Comparison of ENCODE assay signal across 10 mouse cellular contexts in the genomic region with DNA sequence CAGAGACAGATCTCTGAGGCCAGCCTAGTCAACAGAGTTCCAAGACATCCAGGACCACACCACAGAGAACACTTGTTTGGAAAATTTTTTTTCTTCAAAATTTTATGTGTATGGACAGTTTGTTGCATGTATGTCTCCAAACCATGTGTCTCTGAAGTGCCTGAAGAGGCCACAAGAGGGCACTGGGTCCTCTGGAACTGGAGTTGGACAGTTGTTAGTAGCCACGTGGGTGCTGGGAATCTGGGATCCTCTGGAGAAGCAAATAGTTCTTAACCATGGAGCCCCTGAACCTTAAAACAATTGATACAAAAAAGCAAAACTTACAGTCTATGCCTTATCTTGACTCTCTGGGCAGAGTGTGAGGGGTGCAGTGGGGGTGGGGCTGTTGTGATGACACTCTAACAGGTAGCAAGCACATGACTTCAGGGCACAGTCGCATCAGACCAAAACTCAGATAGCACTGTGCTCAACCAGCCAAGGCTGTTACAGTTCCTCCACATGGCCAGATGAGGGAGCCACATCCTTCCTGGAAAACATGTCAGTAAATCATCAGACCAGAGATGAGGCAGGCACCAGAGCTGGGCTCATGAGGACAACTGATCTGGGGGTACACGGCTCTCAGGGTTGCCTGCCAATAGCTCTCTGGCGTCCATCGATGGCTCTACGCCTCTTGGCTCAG. TPM values are rescaled to one million over a fixed set of nuclear protein-coding genes. Genes with fewer than 3 reads are reported as not detected.
DNase-seq lines count a peak whose midpoint lies in the region; ATAC-seq and TF ChIP-seq lines count a peak whose summit lies in the region.
"Had no signal": no experiment of that assay in that cellular context is flagged by ENCODE, and none has a peak within 500 bp of the region (broad histone marks: within the 10 kb centered on the region; RNA-seq: fewer than 3 reads in every experiment).

No protein-coding gene starts in this region.

- 0 out of 2 replicates have a peak, but pooled peaks cover 2% of the 10 kb centered on the region for H3K27me3 ChIP-seq in heart, postnatal 0 days (ENCODE audit: control insufficient read depth, insufficient read depth, low read length)
- no peaks in the 10 kb centered on the region for H3K27me3 ChIP-seq in midbrain, embryonic 15.5 days (replicated peaks)
- H3K27me3 ChIP-seq: hindbrain, embryonic 15.5 days had no signal

- H3K4me2 ChIP-seq in heart, postnatal 0 days (ENCODE audit: low read depth, low read length): no peak overlapping the region
- H3K4me2 ChIP-seq in midbrain, embryonic 15.5 days: no peak overlapping the region
- H3K4me2 ChIP-seq: hindbrain, embryonic 15.5 days had no signal

- no peak overlapping the region for H3K9ac ChIP-seq in heart, postnatal 0 days (replicated peaks; ENCODE audit: low read depth, low read length)
- H3K9ac ChIP-seq in midbrain, embryonic 15.5 days: no peak overlapping the region
- H3K9ac ChIP-seq: hindbrain, embryonic 15.5 days had no signal

- H3K27ac ChIP-seq in heart, postnatal 0 days (ENCODE audit: low read depth): no peak overlapping the region
- no peak overlapping the region for H3K27ac ChIP-seq in midbrain, embryonic 15.5 days
- H3K27ac ChIP-seq: hindbrain, embryonic 15.5 days had no signal

- no peaks in the 10 kb centered on the region for H3K4me1 ChIP-seq in heart, postnatal 0 days (ENCODE audit: control insufficient read depth, insufficient read depth)
- no peaks in the 10 kb centered on the region for H3K4me1 ChIP-seq in midbrain, embryonic 15.5 days
- H3K4me1 ChIP-seq: hindbrain, embryonic 15.5 days had no signal

- no peak overlapping the region for H3K4me3 ChIP-seq in heart, postnatal 0 days (ENCODE audit: low read depth, low read length)
- H3K4me3 ChIP-seq in midbrain, embryonic 15.5 days: no peak overlapping the region
- H3K4me3 ChIP-seq: hindbrain, embryonic 15.5 days had no signal

- peak; percentile 50 for TF ChIP-seq CTCF in heart, postnatal 0 days (IDR thresholded peaks at IDR 0.05; ENCODE audit: low read depth)

- H3K9me3 ChIP-seq in heart, postnatal 0 days (replicated peaks; ENCODE audit: control insufficient read depth, low read length): no peaks in the 10 kb centered on the region
- H3K9me3 ChIP-seq in midbrain, embryonic 15.5 days: 0 out of 2 replicates have a peak, but pooled peaks cover 2% of the 10 kb centered on the region
- H3K9me3 ChIP-seq: hindbrain, embryonic 15.5 days had no signal

- no peak for TF ChIP-seq EP300 in heart, postnatal 0 days (IDR thresholded peaks at IDR 0.05; ENCODE audit: low read depth)

- H3K36me3 ChIP-seq in heart, postnatal 0 days (replicated peaks; ENCODE audit: control insufficient read depth, insufficient read depth, low read length): no peaks in the 10 kb centered on the region
- H3K36me3 ChIP-seq in midbrain, embryonic 15.5 days (replicated peaks): no peaks in the 10 kb centered on the region
- H3K36me3 ChIP-seq: hindbrain, embryonic 15.5 days had no signal

- no peak for ATAC-seq in heart, postnatal 0 days (ENCODE audit: insufficient read depth, low read depth)
- no peak for ATAC-seq in midbrain, embryonic 15.5 days (replicated peaks)

- WGBS in heart, postnatal 0 days: 77% methylated on average over 6 of the region's 6 CpGs
- 88% methylated on average over 6 of the region's 6 CpGs for WGBS in midbrain, embryonic 15.5 days

- intact Hi-C loops in heart, postnatal 10 days (cut with DNase I): loop anchor here (1.0 to 5.0 kb wide), 4 partner anchors 43 to 182 kb away; no protein-coding TSS in a partner anchor

- DNase-seq in heart, postnatal 0 days (ENCODE audit: low spot score): no peak
- no peak for DNase-seq in heart, postnatal 10 days
- peak; percentile 58 for DNase-seq in retina, postnatal 1 day
- DNase-seq in retina, embryonic 14.5 days (ENCODE audit: low spot score): no peak
- peak; percentile 71 for DNase-seq in ZHBTc4 (ENCODE audit: low read depth, low spot score)
- DNase-seq in naive thymus-derived CD4-positive, alpha-beta T cell, adult 2 months (ENCODE audit: low read depth): peak; percentile 16
- no peak for DNase-seq in layer of hippocampus, postnatal 25 days (ENCODE audit: extremely low spot score in 1 of 2, low spot score in 1 of 2)

RNA-seq across cellular contexts. Expression of gene Sun5, which starts 20.4 kb away (rescaled TPM):
- not detected in 2 replicates for total RNA-seq in heart, postnatal 0 days (2014; rRNA removed; ENCODE audit: low replicate concordance)
- polyA plus RNA-seq in heart, postnatal 0 days (2015; fragmentation: Nextera tagmentation; extraction: Ambion mirVana): not detected in 2 replicates
- total RNA-seq in heart, postnatal 10 days (2021): not detected
- total RNA-seq in layer of hippocampus, postnatal 25 days (2021): not detected
- not detected in 2 replicates for polyA plus RNA-seq in midbrain, embryonic 15.5 days (2015; fragmentation: Nextera tagmentation; extraction: Ambion mirVana)
- polyA plus RNA-seq: hindbrain, embryonic 15.5 days; small intestine, adult 2 months had no signal

RNA-seq across cellular contexts. Expression of gene Bpifb2, which starts 24.4 kb away (rescaled TPM):
- not detected in 2 replicates for total RNA-seq in heart, postnatal 0 days (2014; rRNA removed; ENCODE audit: low replicate concordance)
- not detected in 2 replicates for polyA plus RNA-seq in heart, postnatal 0 days (2015; fragmentation: Nextera tagmentation; extraction: Ambion mirVana)
- total RNA-seq in heart, postnatal 10 days (2021): not detected
- not detected for total RNA-seq in layer of hippocampus, postnatal 25 days (2021)
- not detected in 2 replicates for polyA plus RNA-seq in midbrain, embryonic 15.5 days (2015; fragmentation: Nextera tagmentation; extraction: Ambion mirVana)
- polyA plus RNA-seq: small intestine, adult 2 months had no signal

RNA-seq across cellular contexts. Expression of gene Bpifb6, which starts 49.7 kb away (rescaled TPM):
- total RNA-seq in heart, postnatal 0 days (2014; rRNA removed; ENCODE audit: low replicate concordance): not detected in 2 replicates
- polyA plus RNA-seq in heart, postnatal 0 days (2015; fragmentation: Nextera tagmentation; extraction: Ambion mirVana): not detected in 2 replicates
- total RNA-seq in heart, postnatal 10 days (2021): not detected
- not detected for total RNA-seq in layer of hippocampus, postnatal 25 days (2021)
- polyA plus RNA-seq in midbrain, embryonic 15.5 days (2015; fragmentation: Nextera tagmentation; extraction: Ambion mirVana): not detected in 2 replicates
- polyA plus RNA-seq: small intestine, adult 2 months had no signal

Comparison
In these comparisons a context has a peak if more than half of its experiments do, and no peak if none do; other contexts are left out.
1. DNase-seq: peak in retina, postnatal 1 day (single experiment), ZHBTc4 (single experiment) and naive thymus-derived CD4-positive, alpha-beta T cell, adult 2 months (single experiment); none in heart, postnatal 0 days (single experiment), heart, postnatal 10 days (0 of 2), retina, embryonic 14.5 days (single experiment) and layer of hippocampus, postnatal 25 days (0 of 2).